Mouse (Mus musculus) spleen, adult 2 months (tissue): ENCODE measurements around the gene Zfp292.

Experiments
- CTCF ChIP-seq: fragments of 200-500 bp; IDR thresholded peaks from 2 replicates; pipeline ENCODE4 v1.5.1; 2011; ENCODE audit warnings: mild to moderate bottlenecking, inconsistent platforms; ENCODE audit not compliant: insufficient read depth, insufficient read length, insufficient replicate concordance; ENCODE audit errors: extremely low read depth
- POLR2A ChIP-seq: fragments of 200-500 bp; IDR thresholded peaks from 2 replicates; pipeline ENCODE4 v1.6.1; 2011; ENCODE audit warnings: low read depth, low read length, inconsistent platforms

DNA sequence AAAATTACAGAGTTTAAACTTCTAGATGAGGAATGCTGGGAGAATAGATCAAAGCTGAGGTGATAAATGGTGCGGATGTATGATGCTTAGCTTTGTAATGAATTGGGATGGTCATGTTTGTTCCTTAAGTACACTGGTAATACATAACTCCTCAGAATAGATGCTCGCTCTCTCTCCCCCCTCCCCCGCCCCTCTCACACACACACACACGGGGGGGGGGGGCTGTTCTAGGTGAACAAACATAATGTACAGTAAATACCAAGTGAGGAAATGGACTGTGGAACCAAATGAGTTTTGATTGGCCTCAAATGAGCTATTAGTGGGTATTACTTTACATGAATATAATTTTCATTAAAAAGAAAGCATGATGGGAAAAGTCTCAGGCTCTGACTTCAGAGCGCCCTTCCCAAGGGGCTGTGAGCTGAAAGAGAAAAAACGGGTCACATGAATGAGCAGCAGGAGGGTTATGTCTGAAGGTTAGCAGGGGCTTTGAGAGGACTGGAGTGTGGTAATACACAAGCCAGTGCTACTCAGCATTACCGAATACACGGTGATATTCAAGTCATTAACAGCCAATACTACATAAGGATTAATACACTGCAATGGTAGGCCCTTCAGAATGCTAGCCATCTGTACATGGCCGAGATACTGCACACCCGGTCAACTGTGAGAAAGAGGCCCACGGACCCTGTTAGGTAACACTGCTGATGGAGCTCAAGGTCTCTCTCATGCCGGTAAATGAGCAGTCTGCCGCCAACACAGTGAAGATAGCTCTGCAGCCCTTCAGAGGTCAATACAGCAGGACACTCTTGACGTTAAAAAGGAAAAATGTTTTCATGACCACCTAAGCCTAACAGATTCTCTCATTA, 81.4 kb downstream of the Zfp292 start:
- no peak for TF ChIP-seq CTCF
- TF ChIP-seq POLR2A: no peak
